Mouse (Mus musculus) yolk sac, embryonic 10.5 days (tissue): ENCODE data around the gene Med27.
A peak's percentile ranks its signal among the peaks of the same experiment; 100 is the strongest.

ENCODE experiments used
- DNase-seq: peaks from one replicate; pipeline ENCODE4 v3.0.0-alpha.2; 2017; ENCODE audit warnings: low spot score

The Med27 gene

GRCm38 (mm10) chr2:29437861-29438529, 91.4 kb downstream of the Med27 start:
- no peak for DNase-seq

DNA sequence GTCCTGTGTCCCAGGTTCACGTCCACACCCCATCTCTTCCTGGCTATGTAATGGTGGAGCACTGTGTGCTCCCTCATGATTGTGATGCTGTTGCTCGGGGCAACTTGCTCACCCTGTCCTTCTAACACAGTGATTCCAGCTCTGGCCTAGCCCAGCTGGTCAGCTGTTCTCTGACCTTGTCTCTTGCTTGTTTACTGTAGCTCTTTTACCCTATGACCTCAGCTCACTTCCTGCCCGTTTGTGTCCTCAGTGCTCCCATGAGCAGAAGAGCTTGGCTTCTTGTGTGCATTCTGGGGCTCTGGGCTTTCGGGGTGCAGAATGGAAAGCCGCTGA, 91.9 kb downstream of the Med27 start:
- DNase-seq, result peak; percentile 63

GRCm38 (mm10) chr2:29438986-29439385, 92.4 kb downstream of the Med27 start:
- no peak for DNase-seq

- no peak for DNase-seq
Measured at GRCm38 (mm10) chr2:29439396-29439795, 92.8 kb downstream of the Med27 start.

GRCm38 (mm10) chr2:29439857-29440502, 93.4 kb downstream of the Med27 start:
- no peak for DNase-seq

DNA sequence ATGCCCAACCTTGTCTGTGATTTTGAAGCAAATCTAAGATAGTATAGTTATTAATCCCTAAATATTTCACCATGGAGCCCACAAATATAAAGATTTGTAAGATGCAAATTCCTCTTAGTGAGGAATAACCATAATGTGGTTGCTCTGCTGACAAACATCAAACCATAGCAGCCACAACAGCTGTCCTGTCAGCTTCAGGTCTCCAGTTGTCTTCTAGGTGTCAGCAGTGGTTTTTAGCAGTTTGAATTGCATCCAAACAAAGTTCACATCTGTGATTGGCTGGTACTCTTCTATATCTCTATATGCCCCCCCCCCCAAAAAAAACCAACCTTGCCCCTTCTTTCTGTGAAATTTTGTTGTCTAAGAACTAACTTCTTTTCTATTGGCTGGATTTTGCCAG, 95.7 kb downstream of the Med27 start:
- DNase-seq, result no peak

DNA sequence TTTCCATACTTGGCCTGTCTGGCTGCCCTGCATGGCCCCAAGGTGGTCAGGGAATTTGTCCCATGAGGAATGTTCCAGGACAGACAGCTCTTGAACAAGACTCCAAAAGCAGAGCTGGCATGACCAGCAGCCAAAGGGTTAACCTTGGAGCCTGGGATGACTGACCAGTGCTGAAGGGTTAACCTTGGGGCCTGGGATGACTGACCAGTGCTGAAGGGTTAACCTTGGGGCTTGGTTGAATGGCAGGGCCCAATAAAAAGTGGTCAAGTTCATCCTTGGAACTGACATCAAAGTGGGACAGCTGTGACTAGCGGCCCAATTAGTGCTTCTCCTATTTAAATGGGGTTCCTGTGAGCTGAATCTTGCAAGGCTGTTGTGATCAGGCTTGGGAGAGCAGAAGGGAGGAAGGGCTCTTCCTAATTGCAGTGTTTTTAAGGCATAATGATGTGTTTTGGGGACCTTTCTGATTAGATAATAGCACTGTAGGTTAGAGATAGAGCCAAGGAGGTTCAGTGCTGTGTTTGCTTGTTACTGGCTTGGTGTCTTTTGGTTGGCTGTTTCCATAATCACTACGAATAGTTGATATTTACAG, 97.1 kb downstream of the Med27 start:
- no peak for DNase-seq

DNA sequence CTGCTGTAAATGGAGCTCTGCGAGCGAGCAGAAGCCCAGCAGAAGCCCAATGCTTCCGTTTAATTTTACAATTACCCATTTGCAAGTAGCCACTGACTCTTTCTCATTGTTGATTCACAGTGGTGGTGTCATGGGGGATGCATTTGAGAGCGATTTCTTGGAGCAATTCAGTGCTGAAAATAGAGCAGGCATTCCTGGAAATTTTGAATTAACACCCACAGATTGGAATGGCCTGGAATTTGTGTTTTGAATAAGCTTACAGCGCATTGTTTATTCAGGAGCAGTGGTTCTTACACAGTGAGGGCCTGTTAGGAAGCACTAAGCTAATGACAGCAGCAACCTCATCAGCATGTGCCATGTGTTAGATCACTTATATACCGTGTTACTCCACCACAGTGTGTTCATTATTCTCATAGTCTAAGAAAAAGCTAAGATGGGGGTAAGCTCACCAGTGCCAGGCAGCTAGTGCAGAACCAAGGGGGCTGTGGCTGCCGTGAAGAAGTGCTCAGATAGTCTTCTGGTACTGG, 101.9 kb downstream of the Med27 start:
- no peak for DNase-seq

GRCm38 (mm10) chr2:29451368-29451999, 104.9 kb downstream of the Med27 start:
- no peak for DNase-seq

DNA sequence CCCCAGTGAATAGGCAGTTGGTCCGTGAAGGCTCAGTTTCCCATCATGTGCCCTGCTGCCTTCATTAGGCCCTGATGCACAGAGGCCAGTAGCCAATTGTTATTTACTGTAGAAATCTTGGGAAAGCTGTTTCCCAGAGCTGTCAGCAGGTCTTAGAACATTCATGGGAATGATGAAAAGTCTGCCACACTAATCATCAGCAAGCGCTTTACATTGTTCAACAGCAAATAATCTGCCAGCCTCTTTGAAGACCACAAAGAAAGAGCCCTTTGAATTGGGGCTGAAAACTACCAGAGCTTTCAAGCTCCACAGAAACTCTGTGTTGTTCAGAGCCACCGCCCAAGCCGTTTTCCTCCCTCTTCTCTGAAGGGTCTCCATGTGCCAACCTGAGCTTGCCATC, 106.8 kb downstream of the Med27 start:
- DNase-seq, result no peak

DNA sequence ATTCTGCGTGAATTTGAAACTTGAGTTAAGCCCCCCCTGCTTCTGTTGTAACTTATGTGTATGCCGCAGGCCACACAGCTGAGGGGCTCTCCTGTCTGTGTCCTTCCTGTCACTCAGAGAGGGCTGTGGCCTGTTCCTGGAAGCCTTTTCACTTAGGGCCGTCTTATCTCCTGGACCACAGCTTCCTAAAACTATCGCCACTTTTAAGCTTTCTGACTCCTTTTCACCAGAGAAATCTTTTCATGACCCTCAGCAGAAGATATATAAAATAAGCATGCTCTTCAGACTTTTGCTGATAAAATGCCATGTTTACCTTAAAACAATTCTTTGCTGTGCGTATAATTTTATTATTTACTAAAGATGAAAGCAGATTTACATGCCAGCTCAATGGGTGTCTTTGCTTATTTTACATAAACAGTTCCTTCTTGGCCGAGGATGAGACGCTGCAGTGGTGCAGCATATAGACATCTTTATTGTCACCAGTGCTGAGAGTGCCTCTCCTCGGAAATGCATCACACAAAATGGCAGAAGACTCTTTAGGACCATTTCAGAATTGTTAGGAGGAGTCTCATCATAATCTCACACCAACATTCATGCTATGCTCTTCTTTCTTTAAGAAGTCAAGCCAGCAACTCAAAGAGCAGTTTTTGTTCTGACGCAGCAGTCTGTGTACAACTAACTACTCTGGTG, 110.2 kb downstream of the Med27 start:
- no peak for DNase-seq

DNA sequence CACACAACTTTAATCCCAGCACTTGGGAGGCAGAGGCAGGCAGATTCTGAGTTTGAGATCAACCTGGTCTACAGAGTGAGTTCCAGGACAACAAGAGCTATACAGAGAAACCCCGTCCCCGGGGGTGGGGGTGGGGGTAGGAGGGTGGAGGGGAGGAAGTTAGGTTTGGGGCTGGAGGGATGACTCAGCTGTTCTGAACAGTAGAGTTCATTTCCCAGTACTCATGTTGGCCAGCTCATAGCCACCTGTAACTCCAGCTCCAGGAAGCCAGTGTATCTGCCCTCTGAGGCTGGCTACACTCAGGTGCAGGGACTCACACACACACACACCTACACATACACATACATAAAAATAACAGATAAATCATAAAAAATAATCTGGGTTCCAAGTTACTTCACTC, 111.1 kb downstream of the Med27 start:
- DNase-seq, result no peak

GRCm38 (mm10) chr2:29458346-29458950, 111.8 kb downstream of the Med27 start:
- DNase-seq, result no peak

DNA sequence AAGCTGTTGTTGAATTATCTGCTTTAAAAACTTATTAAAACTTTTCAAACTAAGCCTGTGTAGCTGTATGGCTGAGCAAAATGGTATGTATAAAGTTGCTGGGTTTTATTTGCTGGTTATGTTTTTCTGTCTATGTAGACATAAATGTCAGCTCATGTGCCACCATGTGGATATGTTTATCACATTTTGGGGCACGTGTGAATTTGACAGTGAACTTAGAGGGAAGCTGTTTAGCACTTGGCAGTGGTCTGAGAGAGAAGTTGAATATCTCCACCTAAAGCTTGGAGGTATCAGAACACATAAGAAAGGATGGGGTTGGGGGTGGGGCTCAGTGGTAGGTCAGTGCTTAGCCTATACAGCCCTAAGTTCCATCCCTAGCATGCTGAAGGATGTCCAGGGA, 113.0 kb downstream of the Med27 start:
- DNase-seq, result no peak

DNA sequence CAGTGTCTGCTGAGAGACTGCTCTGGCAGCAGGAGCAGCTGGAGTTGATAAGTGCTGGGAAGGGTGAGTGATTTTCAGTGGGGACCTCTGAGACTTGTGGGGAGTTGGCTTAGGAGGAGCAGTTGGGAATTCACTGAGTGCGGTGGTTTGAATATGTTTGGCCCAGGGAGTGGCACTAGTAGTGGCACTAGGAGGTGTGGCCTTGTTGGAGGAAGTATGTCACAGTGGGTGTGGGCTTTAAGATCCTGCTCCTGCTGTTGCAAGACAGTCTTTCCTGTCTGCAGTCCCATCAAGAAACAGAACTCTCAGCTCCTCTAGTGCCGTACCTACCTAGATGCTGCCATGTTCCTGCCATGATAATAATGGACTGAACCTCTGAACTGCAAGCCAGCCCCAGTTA, 115.2 kb downstream of the Med27 start:
- no peak for DNase-seq

- DNase-seq, result peak; percentile 36
Measured at GRCm38 (mm10) chr2:29463039-29463585, 116.5 kb downstream of the Med27 start.

DNA sequence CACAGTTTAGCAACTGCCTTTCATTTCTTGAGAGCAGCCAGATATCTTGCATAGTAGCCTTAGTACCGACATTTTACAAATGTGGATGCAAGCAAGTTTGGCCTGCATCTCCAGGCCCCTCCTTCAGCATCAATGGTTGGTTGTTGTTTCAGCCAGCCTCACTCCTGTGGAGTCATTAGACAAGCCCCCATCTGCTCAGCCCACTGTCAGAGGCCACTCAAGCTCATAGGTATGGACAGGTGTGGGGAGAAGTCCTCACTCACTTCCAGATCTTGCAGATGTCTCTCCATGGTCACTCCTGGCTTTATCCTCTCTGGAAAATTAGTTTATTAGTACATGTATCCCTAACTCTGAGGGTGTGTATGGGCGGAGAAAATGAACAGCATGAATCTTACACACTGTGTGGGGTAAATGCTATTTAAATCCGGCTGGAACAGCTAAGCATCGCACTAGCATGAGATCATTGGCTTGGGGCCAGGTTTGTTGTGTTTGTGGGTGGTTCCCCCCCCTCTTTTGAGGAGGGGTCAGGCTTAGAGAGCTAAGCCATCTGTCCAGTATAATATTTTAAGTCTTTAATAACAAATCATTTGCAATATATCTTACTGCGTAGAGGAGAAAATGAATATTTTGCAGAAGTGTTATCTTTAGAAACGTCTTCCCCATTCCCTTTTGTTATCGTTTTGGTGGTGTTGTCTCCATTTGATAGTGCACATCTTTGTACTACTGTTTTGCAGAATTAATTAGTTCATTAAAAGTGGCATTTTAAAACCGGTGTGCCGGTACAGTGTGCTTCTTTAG, 118.4 kb downstream of the Med27 start:
- DNase-seq, result no peak

GRCm38 (mm10) chr2:29465649-29466137, 119.1 kb downstream of the Med27 start:
- no peak for DNase-seq

GRCm38 (mm10) chr2:29466396-29466795, 119.8 kb downstream of the Med27 start:
- DNase-seq, result no peak

DNA sequence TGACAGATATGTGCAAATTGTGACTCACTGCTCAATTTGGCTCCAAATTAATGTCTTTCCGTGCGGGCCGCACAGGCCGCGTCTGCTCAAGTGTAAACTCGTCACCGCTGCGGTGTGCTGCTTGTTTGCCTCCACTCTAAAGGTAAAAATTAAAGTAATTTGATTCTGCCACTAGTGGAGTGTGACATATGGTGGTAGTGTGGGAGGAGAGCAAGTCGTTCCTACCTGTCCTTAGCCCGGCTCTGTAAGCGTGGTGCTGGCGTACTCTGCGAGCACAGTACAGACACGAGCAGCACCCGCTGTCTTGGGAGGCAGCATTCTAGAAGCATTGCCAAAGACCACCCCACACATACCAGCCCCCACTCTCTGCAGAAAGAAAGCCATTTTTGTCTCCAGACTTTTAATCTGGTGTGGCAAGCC, 121.9 kb downstream of the Med27 start:
- DNase-seq, result no peak
